In the genomic region with DNA sequence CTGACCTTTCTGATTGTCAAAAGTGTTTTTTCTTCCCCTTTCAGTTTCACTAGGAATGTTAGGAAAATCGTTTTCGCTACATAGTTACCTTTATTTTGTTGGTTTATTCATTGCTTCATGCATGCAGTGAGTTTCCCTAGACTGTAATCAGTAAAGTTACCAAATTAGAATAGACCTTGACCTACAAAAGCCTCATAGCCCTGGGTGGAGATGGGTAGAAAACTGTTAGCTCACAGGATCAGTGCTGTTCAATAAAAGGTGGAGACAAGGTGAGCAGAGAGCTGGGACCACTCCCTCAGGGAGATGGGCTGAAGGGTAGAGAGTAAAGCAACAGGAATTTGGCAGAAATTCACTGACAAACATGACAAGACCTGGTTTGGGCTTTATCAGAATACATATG, we compare ENCODE assay signal across 26 mouse cellular contexts. TPM values are rescaled to one million over a fixed set of nuclear protein-coding genes. Genes with fewer than 3 reads are reported as not detected.
DNase-seq lines count a peak whose midpoint lies in the region; ATAC-seq and TF ChIP-seq lines count a peak whose summit lies in the region.
"Had no signal": no experiment of that assay in that cellular context is flagged by ENCODE, and none has a peak within 500 bp of the region (broad histone marks: within the 10 kb centered on the region; RNA-seq: fewer than 3 reads in every experiment).

No protein-coding gene starts in this region.

- ATAC-seq in liver, embryonic 15.5 days (ENCODE audit: insufficient read depth): peak; percentile 37; the same call in 1 of the 2 replicates
- ATAC-seq: forebrain, embryonic 14.5 days; forebrain, embryonic 16.5 days had no signal

- no peaks in the 10 kb centered on the region for H3K36me3 ChIP-seq in liver, embryonic 15.5 days (replicated peaks)
- peaks cover 5 to 9% of the 10 kb centered on the region in 2 experiments for H3K36me3 ChIP-seq in MEL (ENCODE audit: control insufficient read depth in 1 of 2, insufficient read depth in 2 of 2, low read length in 2 of 2)
- no peaks in the 10 kb centered on the region for H3K36me3 ChIP-seq in thymus, adult 2 months (ENCODE audit: control insufficient read depth, insufficient read depth, low read length)
- H3K36me3 ChIP-seq: embryonic facial prominence, embryonic 13.5 days; embryonic facial prominence, embryonic 15.5 days; forebrain, embryonic 10.5 days; forebrain, embryonic 12.5 days had no signal

- no peak for TF ChIP-seq EP300 in MEL (IDR thresholded peaks at IDR 0.05; ENCODE audit: low read depth in 1 of 2, low read length in 2 of 2)

- peaks cover 6% of the 10 kb centered on the region; the same call in 1 of the 2 replicates for H3K4me1 ChIP-seq in liver, embryonic 15.5 days (replicated peaks)
- H3K4me1 ChIP-seq in MEL (ENCODE audit: control insufficient read depth in 1 of 2, insufficient read depth in 2 of 2, low read length in 2 of 2): peaks cover 0 to 3% of the 10 kb centered on the region in 2 experiments; a peak in 2 of 4 replicates
- no peaks in the 10 kb centered on the region for H3K4me1 ChIP-seq in thymus, adult 2 months (replicated peaks; ENCODE audit: control insufficient read depth, insufficient read depth, low read length)
- H3K4me1 ChIP-seq: embryonic facial prominence, embryonic 13.5 days; embryonic facial prominence, embryonic 15.5 days had no signal

- no peaks in the 10 kb centered on the region for H3K79me2 ChIP-seq in MEL (ENCODE audit: control insufficient read depth, insufficient read depth, low read length, poor library complexity)

- no peak overlapping the region for H3K27ac ChIP-seq in liver, embryonic 15.5 days (replicated peaks)
- no peak overlapping the region for H3K27ac ChIP-seq in MEL (ENCODE audit: control insufficient read depth, low read depth, low read length)
- H3K27ac ChIP-seq in thymus, adult 2 months (ENCODE audit: control insufficient read depth, insufficient read depth, low read length): no peak overlapping the region
- H3K27ac ChIP-seq: embryonic facial prominence, embryonic 13.5 days; embryonic facial prominence, embryonic 15.5 days; forebrain, embryonic 10.5 days; forebrain, embryonic 12.5 days had no signal

- no peak overlapping the region for H3K4me2 ChIP-seq in liver, embryonic 15.5 days
- H3K4me2 ChIP-seq: embryonic facial prominence, embryonic 13.5 days; embryonic facial prominence, embryonic 15.5 days; forebrain, embryonic 12.5 days had no signal

- 73% methylated on average over 2 of the region's 2 CpGs for WGBS in liver, embryonic 15.5 days (ENCODE audit: insufficient replicate concordance)
- 85% methylated on average over 2 of the region's 2 CpGs for WGBS in thymus, adult 2 months

- no peaks in the 10 kb centered on the region for H3K27me3 ChIP-seq in liver, embryonic 15.5 days
- H3K27me3 ChIP-seq in MEL (ENCODE audit: control insufficient read depth in 1 of 2, insufficient read depth in 2 of 2, low read length in 2 of 2): no peaks in the 10 kb centered on the region
- H3K27me3 ChIP-seq in thymus, adult 2 months (ENCODE audit: control insufficient read depth, insufficient read depth, low read length): no peaks in the 10 kb centered on the region
- H3K27me3 ChIP-seq: embryonic facial prominence, embryonic 13.5 days; embryonic facial prominence, embryonic 15.5 days; forebrain, embryonic 12.5 days had no signal

- H3K4me3 ChIP-seq in liver, embryonic 15.5 days (replicated peaks): no peak overlapping the region
- no peak overlapping the region for H3K4me3 ChIP-seq in MEL (ENCODE audit: control insufficient read depth in 1 of 2, insufficient read depth in 1 of 2, low read depth in 2 of 2, low read length in 2 of 2)
- H3K4me3 ChIP-seq in thymus, adult 2 months (ENCODE audit: control insufficient read depth, insufficient read depth, low read length): no peak overlapping the region
- H3K4me3 ChIP-seq: embryonic facial prominence, embryonic 13.5 days; embryonic facial prominence, embryonic 15.5 days; erythroblast, embryonic 14.5 days; forebrain, embryonic 10.5 days; forebrain, embryonic 12.5 days had no signal

- no peak overlapping the region for H3K9ac ChIP-seq in liver, embryonic 15.5 days
- H3K9ac ChIP-seq in MEL (ENCODE audit: control insufficient read depth, low read depth, low read length, poor library complexity, severe bottlenecking): no peak overlapping the region
- H3K9ac ChIP-seq: embryonic facial prominence, embryonic 13.5 days; embryonic facial prominence, embryonic 15.5 days; forebrain, embryonic 12.5 days had no signal

- no peak for TF ChIP-seq CTCF in MEL (IDR thresholded peaks at IDR 0.05 in 2 of 3, conservative IDR thresholded peaks at IDR 0.05 in 1 of 3; ENCODE audit: control insufficient read depth in 1 of 3, insufficient read depth in 1 of 3, low read depth in 2 of 3, low read length in 3 of 3, poor library complexity in 1 of 3, severe bottlenecking in 1 of 3)
- TF ChIP-seq CTCF in thymus, adult 2 months (IDR thresholded peaks at IDR 0.05; ENCODE audit: borderline replicate concordance, control insufficient read depth, extremely low read depth, insufficient read depth, low read length, poor library complexity): no peak

- no peak for TF ChIP-seq RAD21 in MEL (IDR thresholded peaks at IDR 0.05; ENCODE audit: low read depth, low read length)

- DNase-seq in liver: no peak
- peak; percentile 16 for DNase-seq in ES-CJ7 (ENCODE audit: low read depth, low spot score)
- DNase-seq in MEL (ENCODE audit: low read depth, low spot score): no peak
- DNase-seq in ZHBTc4 (ENCODE audit: low read depth, low spot score): peak; percentile 29
- no peak for DNase-seq in thymus, adult 2 months
- DNase-seq in right cerebral cortex, postnatal 4 days: no peak
- DNase-seq in frontal cortex, adult 2 months (ENCODE audit: extremely low spot score in 1 of 2, low spot score in 1 of 2): no peak
- DNase-seq: adrenal gland, adult 2 months; adrenal gland, postnatal 10 days; adrenal gland, postnatal 25 days; cerebellum, adult 11 months; cerebellum, adult 18-20 months; cerebellum, adult 8-10 months; cerebellum, adult 9-11 months; cerebellum, postnatal 14 days; cerebellum, postnatal 36 days; embryo, embryonic 11 days had no signal

- no peaks in the 10 kb centered on the region for H3K9me3 ChIP-seq in liver, embryonic 15.5 days (replicated peaks)
- no peaks in the 10 kb centered on the region for H3K9me3 ChIP-seq in MEL (replicated peaks; ENCODE audit: insufficient read depth, low read length)
- H3K9me3 ChIP-seq: embryonic facial prominence, embryonic 13.5 days; embryonic facial prominence, embryonic 15.5 days; forebrain, embryonic 10.5 days; forebrain, embryonic 12.5 days; G1E had no signal

- TF ChIP-seq POLR2A in MEL (IDR thresholded peaks at IDR 0.05; ENCODE audit: control insufficient read depth in 1 of 2, insufficient read depth in 1 of 2, low read depth in 1 of 2, low read length in 2 of 2, poor library complexity in 1 of 2): no peak
- no peak for TF ChIP-seq POLR2A in thymus, adult 2 months (IDR thresholded peaks at IDR 0.05; ENCODE audit: control insufficient read depth, extremely low read depth, insufficient read depth, low read length, poor library complexity)

TF ChIP-seq in MEL, 35 proteins besides CTCF, POLR2A, EP300 and RAD21:
- TF ChIP-seq POLR2AphosphoS2 (IDR thresholded peaks at IDR 0.05; ENCODE audit: low read length): 0 out of 2 replicates have a peak, but pooled peaks have one; percentile 21
- TF ChIP-seq ETS1 (IDR thresholded peaks at IDR 0.05; ENCODE audit: low read depth, low read length): no peak

RNA-seq across cellular contexts. Expression of a gene that starts 8.5 kb away (rescaled TPM):
- polyA plus RNA-seq in liver, embryonic 15.5 days (2015; fragmentation: Nextera tagmentation; extraction: Ambion mirVana): 1.1 and 1.6 TPM in 2 replicates
- total RNA-seq in MEL (2012; rRNA removed): 17.4 and 19.3 TPM in 2 replicates
- 10 to 100 TPM; 11.0 to 38.9 TPM for polyA plus RNA-seq in MEL (2012; ENCODE audit: insufficient read depth in 1 of 2, insufficient read length in 2 of 2, low read depth in 1 of 2, low replicate concordance in 2 of 2, missing spikeins in 1 of 2)
- 2.8 and 3.0 TPM in 2 replicates for polyA plus RNA-seq in thymus, adult 2 months (2012; rRNA removed)
- polyA plus RNA-seq in frontal cortex, adult 2 months (2012; rRNA removed): 1.7 and 2.7 TPM in 2 replicates

Comparison
In these comparisons a context has a peak if more than half of its experiments do, and no peak if none do; other contexts are left out.
1. DNase-seq: peak in ES-CJ7 (single experiment) and ZHBTc4 (single experiment); none in liver (single experiment), MEL (single experiment), thymus, adult 2 months (single experiment), right cerebral cortex, postnatal 4 days (single experiment) and frontal cortex, adult 2 months (0 of 2).